Mouse (Mus musculus) adrenal gland, postnatal 14 days (tissue): ENCODE results near the gene Kcnj9. TPM values are rescaled to one million over a fixed set of nuclear protein-coding genes. Genes with fewer than 3 reads are reported as not detected.

Experiments
- DNase-seq: peaks from one replicate; pipeline ENCODE4 v3.0.0; 2021; ENCODE audit warnings: mixed read lengths
- total RNA-seq: library from RNA; stranded (reverse); gene quantifications from 2 replicates; pipeline ENCODE4 v1.2.3, GENCODE M21; 2021

Gene Kcnj9
- total RNA-seq, 1 experiment from 2014 or later = 0.07 TPM

DNA sequence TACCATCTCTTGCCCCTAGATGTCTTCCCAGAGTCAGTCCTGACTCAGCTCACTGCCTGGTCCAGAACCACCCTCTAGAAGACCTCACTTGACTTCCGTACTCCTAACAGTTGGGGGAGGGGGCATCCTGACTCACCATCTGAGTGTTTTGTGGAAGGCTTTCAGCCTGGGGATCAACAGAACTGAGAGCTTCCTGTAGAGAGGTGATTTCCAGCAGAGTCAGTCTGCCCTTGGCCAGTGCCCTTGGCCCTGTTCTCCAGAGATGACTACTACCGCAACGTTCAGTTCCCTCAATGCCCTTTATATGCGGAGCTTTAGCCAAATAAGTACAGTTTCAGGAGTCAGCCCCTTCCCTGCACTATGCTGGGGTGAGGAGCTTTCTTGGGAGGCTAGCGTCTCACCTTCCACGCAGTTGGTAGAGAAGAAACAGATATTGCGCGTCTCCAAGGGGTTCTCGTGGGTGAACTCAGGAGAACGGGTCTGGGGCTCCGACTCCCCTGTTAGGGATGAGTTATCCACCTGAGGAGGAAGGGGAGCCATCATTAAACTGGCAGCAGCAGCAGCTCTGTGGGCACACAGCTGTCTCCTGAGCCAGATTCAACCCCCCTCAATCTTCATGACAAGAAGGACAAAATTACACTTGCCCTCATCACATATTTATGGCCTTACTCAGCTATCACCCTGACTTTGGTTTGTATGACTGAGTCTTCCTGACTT lies 40.1 kb downstream of the Kcnj9 start:
- DNase-seq = peak; percentile 80

DNA sequence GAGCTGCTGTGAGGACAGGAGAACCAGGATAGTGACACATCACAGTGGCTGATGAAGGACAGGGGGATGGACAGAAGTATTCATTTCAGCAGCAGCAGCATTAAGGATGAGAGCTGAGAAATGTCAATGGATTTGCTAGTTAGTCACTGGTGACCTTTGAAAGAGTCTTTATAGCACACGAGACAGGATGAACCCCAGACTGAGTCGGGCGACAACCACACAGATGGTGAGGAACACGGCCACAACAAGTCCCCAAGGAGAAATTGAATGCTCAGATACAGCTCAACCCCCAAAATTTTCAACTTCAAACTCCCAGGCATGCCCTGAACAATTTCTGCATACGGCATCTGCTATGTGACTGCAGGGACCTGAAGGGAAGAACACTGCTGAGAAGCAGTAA lies 42.4 kb downstream of the Kcnj9 start:
- no peak for DNase-seq

DNA sequence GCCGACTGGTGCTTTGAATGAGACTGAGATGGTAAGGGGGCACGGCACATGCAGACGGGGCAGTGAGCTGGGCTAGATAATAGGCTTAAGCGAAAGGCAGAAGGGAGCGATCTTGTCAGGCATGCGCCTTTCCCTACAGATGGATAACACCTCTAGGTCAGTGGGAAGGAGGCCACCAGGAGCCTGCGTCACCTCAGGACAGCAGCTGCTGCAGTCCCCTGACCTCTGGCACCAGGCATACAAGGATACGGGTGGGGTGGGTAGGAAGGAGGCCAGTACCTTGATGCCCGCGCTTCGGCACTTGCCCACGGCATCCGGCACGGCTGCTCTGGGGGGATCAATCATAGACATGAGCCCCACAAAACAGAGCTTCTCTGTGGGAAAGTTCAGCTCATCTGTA lies 44.9 kb downstream of the Kcnj9 start:
- no peak for DNase-seq

DNA sequence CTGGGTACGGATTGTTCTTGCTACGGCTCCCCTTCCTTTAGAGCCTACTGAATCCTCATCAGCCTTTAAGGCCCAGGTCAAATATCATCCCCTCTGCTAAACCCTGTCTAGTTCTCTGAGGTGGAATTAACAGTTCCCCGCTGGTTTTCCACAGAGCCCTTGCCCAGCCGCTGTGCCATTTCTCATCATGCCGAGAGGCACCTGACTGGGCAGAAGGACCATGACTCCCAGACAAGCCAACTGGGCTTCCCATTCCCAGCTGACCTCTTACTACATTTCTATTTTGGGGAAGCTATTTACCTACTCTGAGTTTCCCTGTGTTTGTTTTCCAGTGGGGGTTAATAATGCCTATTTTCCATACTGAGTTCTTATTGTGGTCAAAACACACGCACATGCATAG lies 46.0 kb downstream of the Kcnj9 start:
- DNase-seq = no peak

DNA sequence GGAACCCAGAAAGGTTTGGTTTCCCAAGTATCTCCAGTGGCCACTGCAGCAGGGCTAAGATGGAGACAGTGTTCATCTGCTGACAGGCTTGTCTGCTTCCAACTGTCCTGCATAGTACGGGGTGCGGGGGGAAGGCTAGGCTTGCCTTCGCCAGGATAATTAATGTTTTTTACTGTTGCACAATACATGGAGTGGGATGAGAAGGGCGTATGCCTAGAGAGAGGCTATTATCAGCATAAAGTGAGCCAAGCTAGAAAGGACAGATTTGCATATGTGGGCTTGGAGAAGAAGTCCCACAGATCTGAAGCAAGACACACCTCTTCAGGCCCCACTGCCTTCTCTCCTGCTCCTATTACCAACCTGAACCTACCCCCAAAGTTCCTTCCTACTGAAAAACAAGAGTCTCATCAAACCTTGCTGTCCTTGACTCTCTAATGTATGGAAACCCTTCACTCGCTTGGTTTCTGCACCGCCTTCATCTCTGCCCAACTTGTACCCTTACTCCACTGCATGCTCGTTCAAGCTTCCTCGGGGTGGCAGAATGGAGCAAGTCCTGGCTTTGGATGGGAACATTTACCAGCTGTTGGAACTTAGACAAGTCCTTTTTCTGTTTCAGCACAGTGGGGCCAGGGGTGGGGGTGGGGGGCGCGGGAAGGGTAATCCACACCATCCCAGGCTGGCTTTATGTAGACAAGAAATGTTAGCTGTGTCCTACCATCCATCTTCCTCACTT lies 47.4 kb downstream of the Kcnj9 start:
- DNase-seq = peak; percentile 60

DNA sequence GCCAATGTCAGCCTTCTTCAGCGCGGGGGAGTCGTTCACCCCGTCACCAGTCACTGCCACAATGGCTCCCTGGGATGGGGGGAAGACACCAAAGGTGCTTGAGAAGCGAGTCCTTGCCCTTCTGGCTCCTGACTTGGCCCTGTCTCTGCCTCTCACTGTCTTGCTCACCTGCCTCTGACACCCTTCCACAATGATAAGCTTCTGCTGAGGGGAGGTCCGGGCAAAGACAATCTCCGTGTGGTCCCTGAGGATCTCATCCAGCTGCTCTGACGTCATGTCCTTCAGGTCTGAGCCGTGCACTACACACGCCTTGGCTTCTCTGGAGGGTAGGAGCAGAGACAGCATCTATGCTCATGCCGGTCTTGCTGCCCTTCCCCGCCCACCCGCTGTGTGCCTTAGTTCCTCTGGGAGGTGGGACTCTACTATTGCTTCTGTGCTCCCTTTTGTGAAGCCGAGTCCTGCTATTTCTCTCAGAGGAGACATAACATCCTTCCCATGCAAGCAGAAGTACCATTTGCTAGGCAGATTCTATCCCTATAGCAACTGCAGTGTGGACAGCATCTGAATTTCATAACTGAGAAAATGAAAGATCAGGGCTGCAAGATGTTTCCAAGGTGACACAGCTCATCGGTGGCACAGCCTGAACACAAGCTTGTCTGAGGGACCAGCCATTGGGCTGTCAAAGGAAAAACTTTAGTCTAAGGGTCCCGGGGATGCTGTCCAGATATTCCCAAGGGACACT lies 49.2 kb downstream of the Kcnj9 start:
- DNase-seq = no peak

DNA sequence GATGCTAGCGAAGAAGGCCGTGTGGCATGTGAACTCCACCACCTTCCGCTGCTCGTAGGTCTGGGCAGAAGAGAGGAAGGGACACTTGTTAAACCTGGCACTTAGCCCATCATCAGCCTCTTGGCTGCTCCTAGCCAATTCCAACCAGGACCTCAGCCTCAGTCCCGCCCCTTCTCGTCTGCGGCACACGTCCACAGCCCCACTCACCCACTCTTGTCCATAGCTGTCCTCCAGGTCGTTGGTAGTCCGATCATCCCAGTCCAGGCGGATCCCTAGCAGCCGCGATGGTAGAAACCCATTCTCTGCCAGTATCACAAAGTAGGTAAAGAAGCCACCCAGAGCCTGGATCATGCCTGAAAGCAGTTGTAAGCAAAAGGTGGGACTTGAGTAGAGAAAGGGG lies 50.8 kb downstream of the Kcnj9 start:
- no peak for DNase-seq

DNA sequence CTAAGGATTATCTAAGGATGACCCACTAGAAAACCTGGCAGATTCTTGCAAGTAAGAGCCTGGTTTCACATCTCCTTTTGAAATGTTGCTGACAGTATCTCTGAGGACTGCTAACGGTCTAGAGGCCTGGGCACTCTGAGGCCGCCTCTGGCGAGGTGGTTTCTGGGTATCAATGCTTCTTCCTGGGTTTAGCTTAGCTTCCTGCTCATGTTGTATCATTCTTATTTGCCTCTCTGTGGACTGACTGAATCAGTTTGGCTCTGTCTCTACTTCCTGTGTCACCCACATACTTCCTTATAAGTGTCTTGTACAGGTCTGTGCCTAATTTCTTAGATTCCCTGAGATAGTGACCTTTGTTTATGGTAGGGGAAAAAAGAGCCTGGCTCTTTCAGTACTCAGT lies 51.9 kb downstream of the Kcnj9 start:
- no peak for DNase-seq

DNA sequence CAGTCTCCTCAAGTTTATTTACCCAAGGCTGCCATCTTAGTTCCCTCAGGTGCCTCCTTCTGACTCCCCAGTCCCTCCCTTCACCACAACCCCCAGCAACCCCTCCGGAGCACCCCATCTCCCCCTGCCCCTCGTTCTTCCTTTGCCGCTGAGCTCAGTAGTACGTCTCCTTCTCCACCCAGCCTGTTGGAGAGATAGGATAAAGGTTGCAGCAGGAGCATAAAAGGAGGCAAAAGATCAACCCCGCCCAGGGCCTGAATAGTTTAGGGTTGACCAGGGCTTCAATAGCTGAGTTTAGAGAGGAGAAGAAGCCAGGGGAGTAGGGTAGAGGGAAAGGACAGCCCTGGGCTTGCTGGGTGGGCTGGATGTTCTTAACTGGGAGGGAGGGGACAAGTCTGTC lies 54.6 kb downstream of the Kcnj9 start:
- no peak for DNase-seq

DNA sequence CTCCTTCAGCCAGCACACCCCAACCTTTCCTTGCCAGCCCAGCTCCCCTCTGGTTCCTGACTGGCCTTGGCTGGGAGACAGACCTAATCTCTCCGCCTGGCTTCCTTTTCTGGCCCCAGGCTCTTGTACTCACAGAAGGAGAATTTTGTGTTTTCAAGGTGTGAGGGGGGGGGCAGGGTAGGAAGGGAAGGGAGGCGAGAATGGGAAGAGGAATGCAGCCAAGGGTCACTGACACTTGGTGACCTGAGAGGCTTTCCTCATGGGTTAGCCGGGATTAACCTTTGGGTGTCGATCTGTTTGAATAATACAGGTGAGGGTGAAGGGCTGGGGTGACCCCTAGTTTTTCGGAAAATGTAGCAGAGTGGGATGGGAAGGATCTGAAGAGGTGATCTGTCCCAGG lies 55.0 kb downstream of the Kcnj9 start:
- no peak for DNase-seq

DNA sequence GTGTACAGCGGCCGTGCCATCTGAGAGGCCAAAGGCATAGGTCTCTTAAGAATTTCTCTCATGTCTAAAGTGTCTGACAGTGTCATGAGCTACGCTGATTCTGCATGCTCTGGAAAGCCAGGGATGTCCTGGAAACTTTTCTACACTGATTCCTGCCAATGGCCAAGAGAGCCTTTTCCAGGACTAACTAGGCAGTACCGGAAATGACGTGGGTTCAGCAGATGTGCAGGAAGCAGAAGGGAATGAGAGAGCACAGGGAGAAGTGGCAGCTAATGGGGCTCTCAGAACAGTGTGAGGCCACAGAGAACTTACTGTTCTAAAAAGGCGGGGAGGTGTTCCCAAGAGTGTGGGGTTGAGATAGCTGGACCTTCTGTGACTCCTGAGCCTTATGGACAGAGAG lies 55.7 kb downstream of the Kcnj9 start:
- no peak for DNase-seq

DNA sequence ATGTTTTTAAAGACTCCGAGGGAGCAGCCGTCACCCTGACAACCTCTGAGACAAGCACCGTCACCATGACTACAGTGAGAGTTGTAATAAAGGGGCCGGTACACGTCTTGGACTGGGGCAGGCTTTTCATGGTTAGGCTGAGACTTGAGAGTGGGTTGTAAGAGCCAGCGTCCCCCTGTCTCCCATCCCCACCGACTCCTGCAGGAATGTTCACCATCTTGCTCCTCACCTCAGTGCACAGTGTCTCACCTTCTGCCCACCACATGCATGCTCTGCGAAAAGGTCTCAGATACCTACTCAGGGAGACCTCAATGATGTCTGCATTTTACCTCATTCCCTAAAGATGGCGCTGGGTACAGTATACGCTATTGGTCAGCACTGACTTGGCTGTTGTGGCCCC lies 57.4 kb downstream of the Kcnj9 start:
- DNase-seq = no peak

DNA sequence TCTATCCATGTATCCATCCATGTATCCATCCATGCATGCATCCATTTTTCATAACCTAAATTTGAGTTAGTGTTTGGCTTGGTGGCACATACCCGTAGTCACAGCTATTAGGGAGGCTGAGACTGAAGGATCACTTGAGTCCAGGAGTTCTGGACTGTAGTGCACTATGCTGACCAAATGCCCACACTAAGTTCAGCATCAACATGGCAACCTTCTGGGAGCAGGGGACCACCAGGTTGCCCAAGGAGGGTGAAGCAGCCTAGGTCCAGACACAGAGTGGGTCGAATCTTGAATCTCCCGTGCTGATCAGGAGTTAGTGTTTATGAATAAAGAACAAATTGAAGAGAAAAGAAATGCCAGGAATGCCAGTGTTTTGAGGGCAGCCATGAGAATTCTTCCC lies 57.9 kb downstream of the Kcnj9 start:
- no peak for DNase-seq

Other genes with a start within 250 kb of the Kcnj9 start
- 161 TPM in 2 replicates for gene Copa, start 246.8 kb downstream of the Kcnj9 start, total RNA-seq
- gene Ncstn, start 246.5 kb downstream of the Kcnj9 start, total RNA-seq = 89.8 and 101 TPM in 2 replicates
- gene Pex19, start 202.6 kb downstream of the Kcnj9 start, total RNA-seq = 135 and 141 TPM in 2 replicates
- 118 and 125 TPM in 2 replicates for gene Dcaf8, start 181.2 kb downstream of the Kcnj9 start, total RNA-seq
- 61.5 and 63.2 TPM in 2 replicates for gene Pea15a, start 122.5 kb downstream of the Kcnj9 start, total RNA-seq
- 0.48 and 1.8 TPM in 2 replicates for gene Casq1, start 109.5 kb downstream of the Kcnj9 start, total RNA-seq
- 0.22 and 0.41 TPM in 2 replicates for gene Atp1a4, start 70.9 kb downstream of the Kcnj9 start, total RNA-seq
- 23.9 and 26.1 TPM in 2 replicates for gene Igsf8, start 67.7 kb downstream of the Kcnj9 start, total RNA-seq
- gene Atp1a2, start 31.3 kb downstream of the Kcnj9 start, total RNA-seq = 315 and 342 TPM in 2 replicates
- gene Kcnj10, start 11.9 kb upstream of the Kcnj9 start, total RNA-seq = 0.70 and 0.79 TPM in 2 replicates
- gene Pigm, start 47.2 kb upstream of the Kcnj9 start, total RNA-seq = 12.3 and 14.5 TPM in 2 replicates
- gene Slamf9, start 146.0 kb upstream of the Kcnj9 start, total RNA-seq = 1.2 and 1.6 TPM in 2 replicates
- 2.4 and 2.8 TPM in 2 replicates for gene Igsf9, start 152.5 kb upstream of the Kcnj9 start, total RNA-seq
- gene Tagln2, start 170.7 kb upstream of the Kcnj9 start, total RNA-seq = 105 and 120 TPM in 2 replicates
- gene Cfap45, start 191.5 kb upstream of the Kcnj9 start, total RNA-seq = 0.22 and 1.0 TPM in 2 replicates
- 0.41 TPM in 1 of 2 replicates, not detected in the other for gene Vsig8, start 226.6 kb upstream of the Kcnj9 start, total RNA-seq